Mouse (Mus musculus): ENCODE measurements around the gene Gm10320.

The Gm10320 gene

GRCm38 (mm10) chr13:98504181-98504660, 12.4 kb upstream of the Gm10320 start:
- peak; percentile 7 for DNase-seq (ENCODE audit: extremely low read depth, insufficient read length, low spot score)

DNA sequence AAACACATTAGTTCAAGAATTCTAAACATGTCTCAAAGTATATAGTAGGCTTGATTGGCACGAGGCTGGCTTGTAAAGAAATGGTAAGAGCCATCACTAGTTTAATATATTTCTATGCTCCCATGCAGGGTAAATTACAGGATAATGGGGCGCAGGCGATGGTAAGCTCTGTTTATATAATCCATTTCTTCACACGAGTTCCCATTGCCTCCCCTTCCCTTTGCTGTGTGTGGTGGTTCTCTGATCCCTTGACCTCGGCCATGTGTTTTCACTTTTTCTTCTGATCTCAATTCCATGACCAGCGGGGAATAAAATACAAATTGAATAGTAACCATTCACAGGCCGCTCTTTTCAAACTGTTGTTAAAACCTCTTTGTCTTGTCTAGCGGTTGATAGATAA, 11.8 kb upstream of the Gm10320 start:
- DNase-seq (ENCODE audit: extremely low read depth, insufficient read length, low spot score): no peak

- no peak for DNase-seq (ENCODE audit: extremely low read depth, insufficient read length, low spot score)
Observed at GRCm38 (mm10) chr13:98502813-98503341, 11.1 kb upstream of the Gm10320 start.

DNA sequence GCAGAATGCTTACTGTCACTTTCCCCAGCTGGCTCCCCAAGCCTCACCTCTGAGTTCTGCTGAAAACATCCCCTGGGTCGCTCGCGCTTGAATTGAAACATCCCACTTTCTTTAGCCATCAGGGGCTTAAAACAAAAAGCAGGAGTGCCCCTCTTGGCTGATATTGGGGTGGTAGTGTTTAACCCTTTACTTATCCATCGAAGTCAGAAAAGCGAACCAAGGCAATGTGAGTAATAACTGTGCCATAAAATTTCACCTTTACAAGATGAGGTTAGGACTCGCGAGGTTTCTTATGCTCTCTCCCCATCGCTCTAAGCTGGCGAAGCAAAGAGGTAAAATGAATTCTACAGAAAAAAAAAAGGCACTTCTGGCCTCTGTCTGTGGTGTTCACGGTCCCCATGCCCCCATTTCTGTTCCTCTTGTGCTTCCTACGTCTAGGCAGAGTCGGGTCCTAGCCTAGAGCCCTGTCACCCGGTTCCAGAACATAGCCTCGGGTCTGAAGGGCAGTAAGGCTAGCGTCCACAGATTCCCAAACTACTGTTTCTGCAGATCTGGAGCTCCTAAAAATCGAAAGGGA, 10.5 kb upstream of the Gm10320 start:
- DNase-seq (ENCODE audit: extremely low read depth, insufficient read length, low spot score): no peak

- DNase-seq (ENCODE audit: extremely low read depth, insufficient read length, low spot score): no peak
Observed at GRCm38 (mm10) chr13:98501321-98501720, 9.5 kb upstream of the Gm10320 start.

GRCm38 (mm10) chr13:98500471-98501125, 8.8 kb upstream of the Gm10320 start:
- DNase-seq (ENCODE audit: extremely low read depth, insufficient read length, low spot score): no peak

- no peak for DNase-seq (ENCODE audit: extremely low read depth, insufficient read length, low spot score)
Observed at GRCm38 (mm10) chr13:98498561-98498960, 6.8 kb upstream of the Gm10320 start.

DNA sequence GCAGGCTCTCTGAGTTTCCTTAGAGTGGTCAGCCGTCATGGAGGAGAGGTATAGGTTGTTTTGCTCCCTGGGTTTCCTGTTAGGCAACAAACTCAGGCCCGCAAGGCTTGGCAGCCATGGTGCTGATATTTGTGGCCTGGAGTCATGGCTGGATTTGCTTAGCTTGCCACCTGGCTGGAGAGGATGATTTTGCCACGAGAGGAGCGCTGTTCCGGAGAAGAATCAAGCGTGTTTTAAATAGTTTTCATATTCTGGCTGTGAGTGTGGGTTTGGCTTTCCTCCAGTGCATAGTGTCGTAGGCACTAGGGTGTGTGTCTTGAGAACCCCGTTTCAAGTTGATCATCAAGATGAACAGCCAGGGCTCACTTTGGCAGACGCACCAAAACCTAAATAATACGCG, 6.3 kb upstream of the Gm10320 start:
- DNase-seq (ENCODE audit: extremely low read depth, insufficient read length, low spot score): peak; percentile 75

- DNase-seq (ENCODE audit: extremely low read depth, insufficient read length, low spot score): peak; percentile 83
Observed at GRCm38 (mm10) chr13:98496917-98497870, 5.4 kb upstream of the Gm10320 start.

DNA sequence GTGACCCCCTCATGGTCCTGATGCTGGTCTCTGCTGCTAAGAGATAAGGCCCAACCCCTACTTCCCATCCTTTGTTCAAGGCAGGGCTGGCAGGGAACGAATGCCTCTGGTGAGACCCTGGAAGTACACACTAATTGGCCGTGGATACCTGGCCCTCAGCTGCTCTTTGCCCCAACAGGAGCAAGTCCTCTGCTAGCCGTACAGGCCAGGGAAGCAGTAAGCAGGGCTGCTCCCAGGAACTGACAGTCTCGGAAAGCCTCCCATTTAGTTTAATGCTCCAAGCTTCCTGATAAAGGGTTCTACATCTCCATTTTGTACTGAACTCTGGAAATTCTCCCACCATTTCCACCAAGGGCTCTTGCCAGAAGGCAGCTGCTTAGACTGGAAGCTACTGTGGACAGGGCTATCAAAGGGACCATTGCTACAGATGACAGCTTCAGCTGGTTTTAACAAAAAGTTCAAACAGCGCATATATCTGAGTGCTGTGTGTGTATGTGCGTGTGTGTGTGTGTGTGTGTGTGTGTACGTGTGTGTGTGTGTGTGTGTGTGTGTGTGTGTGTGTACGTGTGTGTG, 2.8 kb upstream of the Gm10320 start:
- no peak for DNase-seq (ENCODE audit: extremely low read depth, insufficient read length, low spot score)

DNA sequence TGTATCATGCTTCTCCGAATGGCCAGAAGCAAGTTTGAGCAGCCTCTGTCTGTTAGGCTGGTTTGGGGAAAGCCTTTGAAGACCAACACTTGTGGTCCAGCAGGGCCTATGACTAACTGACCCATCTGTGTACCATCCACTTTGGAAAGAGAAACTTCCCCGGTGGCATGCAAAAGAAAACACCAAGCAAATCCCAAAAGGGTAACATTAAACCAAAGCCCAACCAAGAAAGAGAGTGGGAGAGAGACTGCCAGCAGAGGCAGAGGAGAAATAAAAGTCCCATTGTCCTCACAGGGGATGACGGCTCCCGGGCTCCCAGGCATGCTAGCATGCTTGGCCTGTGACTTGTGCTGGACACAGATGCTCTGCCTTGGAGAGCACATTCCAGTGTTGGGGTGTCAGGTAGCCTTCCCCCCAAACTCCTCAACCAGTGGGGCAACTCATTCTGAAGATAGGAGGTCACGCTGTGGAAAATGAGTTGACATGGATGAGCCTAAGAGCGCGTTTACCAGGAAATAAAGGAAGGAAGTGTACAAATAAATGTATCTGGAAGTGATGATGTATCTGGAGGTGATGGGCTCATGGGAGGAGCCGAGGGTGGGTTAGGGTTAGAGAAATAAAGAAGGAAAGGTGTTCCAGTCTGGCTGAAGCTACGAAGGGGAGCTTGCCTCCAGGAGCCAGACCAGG, 911 bp upstream of the Gm10320 start:
- peak; percentile 82 for DNase-seq (ENCODE audit: extremely low read depth, insufficient read length, low spot score)

- no peak for DNase-seq (ENCODE audit: extremely low read depth, insufficient read length, low spot score)
Observed at GRCm38 (mm10) chr13:98486726-98487125, 5.1 kb downstream of the Gm10320 start.

DNA sequence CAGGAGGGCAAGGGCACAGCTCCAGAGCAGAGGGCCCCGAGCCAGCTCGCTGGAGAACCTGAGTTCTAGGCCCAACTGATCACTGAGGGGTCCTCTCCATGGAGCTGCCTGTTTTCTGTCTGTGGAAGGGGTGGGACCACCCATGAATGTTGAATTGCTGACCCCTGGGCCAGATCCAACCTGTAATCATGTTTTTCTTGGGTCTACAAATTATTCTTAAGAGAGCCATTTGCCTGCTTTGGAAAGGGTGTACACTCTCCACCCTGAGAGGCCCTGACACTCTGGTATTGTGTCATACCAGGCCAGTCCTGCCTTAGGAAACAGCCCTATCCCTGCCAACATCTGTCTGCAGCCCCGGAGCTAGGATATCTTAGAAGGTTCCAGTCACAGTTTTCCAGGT, 5.6 kb downstream of the Gm10320 start:
- no peak for DNase-seq (ENCODE audit: extremely low read depth, insufficient read length, low spot score)

DNA sequence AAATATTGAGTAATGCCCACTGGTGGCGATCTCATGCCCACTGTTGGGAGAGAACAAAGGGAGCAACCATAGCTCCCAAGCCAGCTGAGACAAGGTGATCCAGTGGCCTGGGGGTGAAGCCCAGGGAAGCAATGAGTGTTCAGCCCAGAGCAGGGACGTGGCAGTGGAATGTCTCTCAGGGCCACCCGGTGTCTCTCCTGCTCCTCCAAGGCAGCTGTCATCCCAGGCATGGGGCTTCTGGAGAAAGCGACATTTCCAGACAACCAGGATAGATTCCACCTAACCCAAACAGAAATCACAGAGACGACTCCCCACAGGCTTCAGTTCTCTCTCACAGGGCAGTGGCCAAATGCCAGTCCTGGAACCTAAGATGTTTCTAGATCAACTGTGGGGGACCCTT, 6.4 kb downstream of the Gm10320 start:
- no peak for DNase-seq (ENCODE audit: extremely low read depth, insufficient read length, low spot score)

DNA sequence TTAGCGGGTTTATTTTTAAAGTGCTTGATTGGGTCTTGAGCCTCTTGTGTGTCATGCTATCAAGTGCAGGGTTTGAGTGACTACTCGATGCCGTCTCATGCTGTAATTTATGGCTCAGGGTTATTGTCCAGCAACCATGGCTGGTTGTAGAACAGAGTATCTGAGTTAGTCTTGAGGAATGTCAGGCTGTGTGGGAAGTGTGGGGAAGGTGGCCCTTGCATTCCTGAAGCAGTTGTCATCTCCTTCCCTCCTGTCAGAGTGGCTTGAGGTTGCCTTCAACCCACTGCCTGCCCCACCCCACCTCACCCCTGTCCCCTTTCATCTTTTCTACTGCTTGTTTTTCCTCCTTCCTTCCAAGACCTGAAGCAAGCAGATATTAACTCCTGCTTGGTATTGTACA, 13.8 kb downstream of the Gm10320 start:
- DNase-seq (ENCODE audit: extremely low read depth, insufficient read length, low spot score): peak; percentile 82

GRCm38 (mm10) chr13:98476839-98477495, 14.8 kb downstream of the Gm10320 start:
- DNase-seq (ENCODE audit: extremely low read depth, insufficient read length, low spot score): peak; percentile 59

DNA sequence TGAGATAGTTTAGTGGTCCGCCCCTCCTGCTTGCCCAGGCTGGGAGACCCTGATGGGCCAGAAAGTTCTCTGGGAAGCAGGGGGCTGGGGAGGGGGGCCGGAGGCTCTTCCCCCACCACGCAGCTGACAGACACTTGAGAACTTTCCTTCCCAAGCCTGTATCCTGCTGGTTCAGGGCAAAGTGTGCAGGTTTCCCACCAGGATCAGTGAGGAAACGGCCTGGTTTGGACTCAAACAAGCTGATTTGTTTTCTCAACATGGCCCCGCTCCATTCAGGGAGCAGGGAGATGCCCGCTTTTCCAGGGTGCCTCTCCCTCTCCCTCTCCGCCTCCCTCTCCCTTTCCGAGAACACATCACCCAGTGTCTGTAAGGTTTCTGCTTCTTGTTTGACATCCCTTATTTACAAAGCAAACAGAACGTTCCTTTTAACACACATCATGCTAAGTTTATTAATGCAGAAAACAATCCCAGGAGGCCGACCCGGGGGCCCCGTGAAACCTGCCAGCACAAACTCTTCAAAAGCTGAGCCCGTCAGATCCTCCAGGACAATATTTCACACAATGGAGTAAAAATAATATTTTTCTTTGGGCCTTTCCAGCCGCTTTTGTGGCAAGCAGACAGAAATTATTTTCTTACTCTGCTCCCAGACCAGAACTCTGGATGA, 15.5 kb downstream of the Gm10320 start:
- DNase-seq (ENCODE audit: extremely low read depth, insufficient read length, low spot score): no peak

DNA sequence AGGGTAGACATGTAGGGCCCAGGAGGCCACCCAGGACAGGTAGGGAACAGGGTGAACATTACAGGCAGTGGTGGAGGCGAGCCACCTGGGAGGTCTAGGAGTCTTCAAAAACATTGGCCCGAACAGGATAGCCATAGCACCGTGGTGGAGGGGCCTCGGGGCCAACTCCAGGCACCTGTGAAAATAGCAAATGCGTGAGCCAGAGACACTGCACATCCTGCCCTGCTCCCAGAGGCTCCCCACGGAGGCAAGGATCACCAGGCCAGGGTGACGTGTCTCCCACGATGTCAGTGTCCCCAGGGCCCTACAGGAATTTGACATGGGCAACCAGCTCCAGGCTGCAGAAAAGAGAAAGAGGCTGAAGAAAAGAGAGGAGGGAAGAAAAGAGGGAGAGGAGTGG, 16.1 kb downstream of the Gm10320 start:
- no peak for DNase-seq (ENCODE audit: extremely low read depth, insufficient read length, low spot score)

DNA sequence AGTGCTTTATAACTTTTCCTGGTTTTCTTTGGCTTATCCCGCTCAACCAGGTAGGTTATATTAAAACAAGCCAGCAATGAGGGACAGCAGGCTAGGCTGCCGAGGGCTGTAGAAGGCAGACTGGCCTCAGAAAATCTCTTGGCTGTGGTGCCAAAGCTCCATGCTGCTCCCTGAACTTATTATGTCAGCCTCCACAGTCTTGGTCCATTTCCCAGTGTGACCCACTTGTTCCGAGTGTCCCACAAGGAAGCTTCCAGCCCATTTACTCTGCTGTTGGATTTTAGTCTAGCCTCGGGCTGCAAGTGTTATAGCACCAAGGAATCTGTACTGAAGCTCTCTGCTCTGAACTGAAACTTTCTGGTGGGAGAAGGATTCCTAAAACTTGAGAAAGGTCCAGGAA, 18.8 kb downstream of the Gm10320 start:
- no peak for DNase-seq (ENCODE audit: extremely low read depth, insufficient read length, low spot score)

All from 3134 (cell line).